Mouse (Mus musculus): ENCODE results near the gene Susd3.

Gene Susd3

GRCm38 (mm10) chr13:49248467-49248862, at the start of gene Susd3:
TSS of gene Susd3 (minus strand) at chr13:49248706.
- no peak for DNase-seq

GRCm38 (mm10) chr13:49296270-49296669, 47.8 kb upstream of the Susd3 start:
- no peak for DNase-seq

GRCm38 (mm10) chr13:49294108-49294507, 45.6 kb upstream of the Susd3 start:
- DNase-seq = no peak

GRCm38 (mm10) chr13:49291949-49292348, 43.4 kb upstream of the Susd3 start:
- no peak for DNase-seq

- DNase-seq = peak in 1 of 2 experiments; percentile 45
These were observed 42.9 kb upstream of the Susd3 start for GRCm38 (mm10) chr13:49291398-49291797.

- no peak for DNase-seq
These were observed 38.7 kb upstream of the Susd3 start for GRCm38 (mm10) chr13:49287224-49287623.

- DNase-seq = no peak
These were observed 38.2 kb upstream of the Susd3 start for GRCm38 (mm10) chr13:49286750-49287149.

- no peak for DNase-seq
These were observed 35.2 kb upstream of the Susd3 start for GRCm38 (mm10) chr13:49283686-49284085.

- no peak for DNase-seq
These were observed 33.7 kb upstream of the Susd3 start for GRCm38 (mm10) chr13:49282168-49282567.

GRCm38 (mm10) chr13:49271831-49272765, 23.6 kb upstream of the Susd3 start:
- DNase-seq = no peak

GRCm38 (mm10) chr13:49270500-49270899, 22.0 kb upstream of the Susd3 start:
- DNase-seq = no peak

GRCm38 (mm10) chr13:49267645-49268044, 19.1 kb upstream of the Susd3 start:
- DNase-seq = no peak

- DNase-seq = no peak
These were observed 11.7 kb upstream of the Susd3 start for GRCm38 (mm10) chr13:49260036-49260722.

- DNase-seq = no peak
These were observed 9.4 kb upstream of the Susd3 start for GRCm38 (mm10) chr13:49257819-49258313.

GRCm38 (mm10) chr13:49252746-49253145, 4.2 kb upstream of the Susd3 start:
- no peak for DNase-seq

- no peak for DNase-seq
These were observed 3.6 kb upstream of the Susd3 start for GRCm38 (mm10) chr13:49252113-49252512.

- no peak for DNase-seq
These were observed 2.4 kb upstream of the Susd3 start for GRCm38 (mm10) chr13:49250716-49251517.

GRCm38 (mm10) chr13:49249634-49250033, 1.1 kb upstream of the Susd3 start:
- peak; percentile 87 for DNase-seq

GRCm38 (mm10) chr13:49248923-49249322, 417 bp upstream of the Susd3 start:
- no peak for DNase-seq

GRCm38 (mm10) chr13:49247740-49248466, 603 bp downstream of the Susd3 start:
- peak; percentile 70 to 80 for DNase-seq

GRCm38 (mm10) chr13:49247232-49247739, 1.2 kb downstream of the Susd3 start:
- DNase-seq = peak; percentile 39 to 46

GRCm38 (mm10) chr13:49246626-49247025, 1.9 kb downstream of the Susd3 start:
- peak; percentile 31 to 47 for DNase-seq

Measured in kidney, adult 8-10 months (tissue).